Mouse (Mus musculus) heart, postnatal 0 days (tissue): Measurements from ENCODE around the gene Metrnl.

ENCODE experiments used
- CTCF ChIP-seq: IDR thresholded peaks from 2 replicates; pipeline ENCODE4 v1.5.1; 2016; ENCODE audit warnings: antibody characterized with exemption, control low read depth, low read depth
- EP300 ChIP-seq: IDR thresholded peaks from 2 replicates; pipeline ENCODE4 v1.6.1; 2016; ENCODE audit warnings: antibody characterized with exemption, low read depth

DNA sequence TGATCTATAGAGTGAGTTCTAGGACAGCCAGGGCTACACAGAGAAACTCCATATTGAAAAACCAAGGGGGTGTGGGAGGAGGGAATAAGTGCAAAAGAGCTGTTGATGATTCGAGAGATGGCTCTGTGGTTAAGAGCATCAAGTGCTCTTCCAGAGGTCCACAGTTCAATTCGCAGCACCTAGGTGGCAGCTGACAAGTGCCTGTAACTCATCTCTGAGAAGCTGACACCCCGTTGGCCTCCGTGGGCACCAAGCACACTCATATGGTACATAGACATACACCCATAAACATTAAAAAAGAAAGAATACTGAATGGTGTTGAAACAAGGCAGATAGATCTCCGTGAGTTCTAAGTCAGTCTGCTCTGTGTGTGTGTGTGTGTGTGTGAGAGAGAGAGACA, 32.6 kb upstream of the Metrnl start:
- TF ChIP-seq CTCF (no peak), EP300 (no peak)
